Mouse (Mus musculus): ENCODE data around the gene Slc23a4. TPM values are rescaled to one million over a fixed set of nuclear protein-coding genes. Genes with fewer than 3 reads are reported as not detected.

The Slc23a4 gene
- polyA plus RNA-seq, 1 experiment: 221 TPM

- Histone ChIP-seq H3K27ac (ENCODE audit: insufficient read depth, low read depth, low read length) (0 out of 2 replicates have a peak overlapping the region, but pooled peaks have one; percentile 14), H3K27me3 (ENCODE audit: control insufficient read depth, insufficient read depth, low read length) (no peaks in the 10 kb centered on the region), H3K4me3 (ENCODE audit: low read depth, low read length) (no peak overlapping the region), H3K36me3 (ENCODE audit: control insufficient read depth, insufficient read depth, low read length) (peaks cover 5% of the 10 kb centered on the region; the same call in 1 of the 2 replicates), H3K4me1 (ENCODE audit: control insufficient read depth, insufficient read depth, insufficient read length, low read length) (no peaks in the 10 kb centered on the region)
- no peak for TF ChIP-seq POLR2A (IDR thresholded peaks at IDR 0.05; ENCODE audit: low read depth, low read length)
- 62% methylated on average over 9 of the region's 9 CpGs for WGBS
Measured at GRCm38 (mm10) chr6:34901911-34902444, 86.2 kb downstream of the Slc23a4 start.

- Histone ChIP-seq H3K4me3 (ENCODE audit: low read depth, low read length) (no peak overlapping the region), H3K27ac (ENCODE audit: insufficient read depth, low read depth, low read length) (no peak overlapping the region), H3K4me1 (ENCODE audit: control insufficient read depth, insufficient read depth, insufficient read length, low read length) (no peaks in the 10 kb centered on the region), H3K27me3 (ENCODE audit: control insufficient read depth, insufficient read depth, low read length) (no peaks in the 10 kb centered on the region), H3K36me3 (ENCODE audit: control insufficient read depth, insufficient read depth, low read length) (peaks cover 5% of the 10 kb centered on the region; the same call in 1 of the 2 replicates)
- WGBS: 94% methylated on average over 2 of the region's 2 CpGs
- TF ChIP-seq POLR2A (IDR thresholded peaks at IDR 0.05; ENCODE audit: low read depth, low read length): no peak
Measured at GRCm38 (mm10) chr6:34900990-34901389, 87.2 kb downstream of the Slc23a4 start.

- no peak for TF ChIP-seq POLR2A (IDR thresholded peaks at IDR 0.05; ENCODE audit: low read depth, low read length)
- TF ChIP-seq CTCF (IDR thresholded peaks at IDR 0.05; ENCODE audit: extremely low read depth, insufficient read length, insufficient replicate concordance, low read depth, low read length): no peak
- WGBS: 68% methylated on average over 2 of the region's 2 CpGs
- H3K36me3 ChIP-seq (ENCODE audit: control insufficient read depth, insufficient read depth, low read length): peaks cover under 1% of the 10 kb centered on the region; the same call in 1 of the 2 replicates
Measured at GRCm38 (mm10) chr6:34899127-34899526, 89.1 kb downstream of the Slc23a4 start.

GRCm38 (mm10) chr6:34896168-34896780, 91.9 kb downstream of the Slc23a4 start:
- Histone ChIP-seq H3K27me3 (ENCODE audit: control insufficient read depth, insufficient read depth, low read length) (no peaks in the 10 kb centered on the region), H3K27ac (ENCODE audit: insufficient read depth, low read depth, low read length) (no peak overlapping the region), H3K36me3 (ENCODE audit: control insufficient read depth, insufficient read depth, low read length) (no peaks in the 10 kb centered on the region), H3K4me3 (ENCODE audit: low read depth, low read length) (no peak overlapping the region), H3K4me1 (ENCODE audit: control insufficient read depth, insufficient read depth, insufficient read length, low read length) (no peaks in the 10 kb centered on the region)
- WGBS: 87% methylated on average over 16 of the region's 16 CpGs
- TF ChIP-seq POLR2A (IDR thresholded peaks at IDR 0.05; ENCODE audit: low read depth, low read length) (no peak), CTCF (IDR thresholded peaks at IDR 0.05; ENCODE audit: extremely low read depth, insufficient read length, insufficient replicate concordance, low read depth, low read length) (no peak)

More at GRCm38 (mm10) chr6:34899127-34899526, 89.1 kb downstream of the Slc23a4 start:
- Histone ChIP-seq H3K27ac (ENCODE audit: insufficient read depth, low read depth, low read length) (no peak overlapping the region), H3K4me1 (ENCODE audit: control insufficient read depth, insufficient read depth, insufficient read length, low read length) (no peaks in the 10 kb centered on the region), H3K27me3 (ENCODE audit: control insufficient read depth, insufficient read depth, low read length) (no peaks in the 10 kb centered on the region), H3K4me3 (ENCODE audit: low read depth, low read length) (no peak overlapping the region)

- no peaks in the 10 kb centered on the region for H3K36me3 ChIP-seq (ENCODE audit: control insufficient read depth, insufficient read depth, low read length)
- no peak overlapping the region for H3K4me3 ChIP-seq (ENCODE audit: low read depth, low read length)
- no peak overlapping the region for H3K27ac ChIP-seq (ENCODE audit: insufficient read depth, low read depth, low read length)
- H3K4me1 ChIP-seq (ENCODE audit: control insufficient read depth, insufficient read depth, insufficient read length, low read length): no peaks in the 10 kb centered on the region
- no peak for TF ChIP-seq CTCF (IDR thresholded peaks at IDR 0.05; ENCODE audit: extremely low read depth, insufficient read length, insufficient replicate concordance, low read depth, low read length)
- no peak for TF ChIP-seq POLR2A (IDR thresholded peaks at IDR 0.05; ENCODE audit: low read depth, low read length)
- H3K27me3 ChIP-seq (ENCODE audit: control insufficient read depth, insufficient read depth, low read length): no peaks in the 10 kb centered on the region
- WGBS: 91% methylated on average over 7 of the region's 7 CpGs
Measured at GRCm38 (mm10) chr6:34895569-34895968, 92.6 kb downstream of the Slc23a4 start.

Other genes starting within 250 kb of the Slc23a4 start
- 0.38 and 0.57 TPM in 2 replicates for gene Agbl3, start 208.0 kb downstream of the Slc23a4 start, polyA plus RNA-seq (2012; rRNA removed)
- 10.3 and 51.1 TPM in 2 replicates for gene Tmem140, start 125.3 kb downstream of the Slc23a4 start, polyA plus RNA-seq (2012; rRNA removed)
- gene Cyren, start 110.3 kb downstream of the Slc23a4 start, polyA plus RNA-seq (2012; rRNA removed): 1.4 and 1.6 TPM in 2 replicates
- 3.3 and 4.7 TPM in 2 replicates for gene Wdr91, start 77.5 kb downstream of the Slc23a4 start, polyA plus RNA-seq (2012; rRNA removed)
- not detected in 2 replicates for gene Stra8, start 68.2 kb downstream of the Slc23a4 start, polyA plus RNA-seq (2012; rRNA removed)
- 2.1 and 5.3 TPM in 2 replicates for gene Cnot4, start 145.3 kb upstream of the Slc23a4 start, polyA plus RNA-seq (2012; rRNA removed)
- gene Nup205, start 189.0 kb upstream of the Slc23a4 start, polyA plus RNA-seq (2012; rRNA removed): 4.2 and 7.1 TPM in 2 replicates

All from small intestine, adult 2 months (tissue).